Mouse (Mus musculus) central nervous system, embryonic 11.5 days (tissue): Measurements from ENCODE around the gene Vmn1r6. TPM values are rescaled to one million over a fixed set of nuclear protein-coding genes. Genes with fewer than 3 reads are reported as not detected.

Experiments used
- polyA plus RNA-seq: library from polyadenylated mRNA; depleted of rRNA; stranded (reverse); fragments of >200 nt; gene quantifications from 2 replicates; pipeline ENCODE4 v1.2.3, GENCODE M21; 2012; rRNA removed

Vmn1r6 gene
- not detected in 2 replicates for polyA plus RNA-seq

DNA sequence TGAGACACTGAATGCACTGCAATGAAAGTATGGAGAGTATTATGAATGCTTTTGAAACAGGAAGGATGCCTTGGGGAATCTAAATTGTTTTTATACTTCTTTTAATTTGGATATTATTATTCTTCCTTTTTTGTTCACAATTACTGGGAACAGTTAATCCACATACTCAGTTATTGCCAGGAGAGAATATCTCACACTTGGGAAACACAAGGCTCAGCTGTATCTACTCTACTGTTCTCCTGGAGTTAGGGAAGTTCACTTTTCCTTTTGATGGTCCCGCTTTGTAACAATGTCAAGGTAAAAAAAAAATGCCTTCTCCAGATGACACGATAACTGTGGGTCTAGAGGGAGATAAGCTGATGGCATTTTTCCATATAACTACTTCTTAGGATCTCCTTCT, at the start of gene Vmn1r6:
Gene Vmn1r6, plus strand, starts transcription at position 301 of the 400 bp plus-strand sequence.

DNA sequence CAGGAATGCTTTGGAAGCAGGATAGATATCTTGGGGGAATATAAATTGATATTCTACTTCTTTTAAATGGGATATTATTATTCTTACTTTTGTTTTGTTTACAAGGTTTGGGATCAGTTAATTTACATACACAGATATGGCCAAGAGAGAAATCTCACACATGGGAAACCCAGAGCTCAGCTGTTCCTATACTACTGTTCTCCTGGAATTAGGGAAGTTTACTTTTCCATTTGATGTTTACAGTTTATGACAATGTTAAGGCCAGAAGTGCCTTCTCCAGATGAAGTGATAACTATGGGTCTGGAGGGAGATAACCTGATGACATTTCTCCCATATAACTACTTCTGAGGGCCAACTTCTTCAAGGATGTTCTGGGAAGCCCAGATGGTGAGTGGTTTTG, 27.1 kb upstream of the Vmn1r6 start, which contains the start of gene Vmn1r5:
Gene Vmn1r5, plus strand, starts transcription at position 301 of the 400 bp plus-strand sequence.

DNA sequence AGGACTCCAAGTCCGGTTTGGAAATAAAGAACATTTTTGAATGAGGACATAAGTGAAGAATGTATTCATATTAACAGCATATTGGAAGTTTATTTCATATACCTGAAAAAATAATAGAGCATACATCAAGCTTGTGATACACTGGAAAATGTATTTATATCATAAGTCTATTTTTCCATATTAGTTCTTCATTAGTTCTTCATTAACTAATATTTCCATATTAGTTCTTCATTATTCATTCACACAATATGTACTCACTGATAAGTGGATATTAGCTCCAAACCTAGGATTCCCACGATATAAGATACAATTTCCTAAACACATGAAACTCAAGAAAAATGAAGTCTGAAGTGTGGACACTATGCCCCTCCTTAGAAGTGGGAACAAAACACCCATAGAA, 28.2 kb downstream of the Vmn1r6 start, which contains the start of gene Vmn1r7:
Gene Vmn1r7, minus strand, starts transcription at position 101 of the 400 bp plus-strand sequence.

DNA sequence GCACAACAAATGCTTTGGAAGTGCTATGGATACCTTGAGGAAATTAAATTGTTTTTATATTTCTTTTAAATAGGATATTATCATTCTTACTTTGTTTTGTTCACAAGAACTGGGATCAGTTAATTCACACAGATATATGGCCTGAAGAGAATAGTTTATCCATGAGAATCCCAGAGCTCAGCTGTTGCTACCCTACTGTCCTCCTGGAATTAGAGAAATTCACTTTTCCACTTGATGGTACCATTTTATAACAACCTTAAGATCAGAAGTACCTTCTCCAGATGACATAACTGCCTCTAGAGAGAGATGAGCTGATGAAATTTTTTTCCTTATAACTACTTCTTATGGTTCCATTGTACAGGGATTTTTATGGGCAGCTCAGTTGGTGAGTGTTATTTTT, 34.9 kb downstream of the Vmn1r6 start, which contains the start of gene Vmn1r8:
Gene Vmn1r8, plus strand, starts transcription at position 301 of the 400 bp plus-strand sequence.

Other genes starting within 250 kb of the Vmn1r6 start
- gene Kbtbd2, start 199.4 kb upstream of the Vmn1r6 start, polyA plus RNA-seq, result 27.7 and 36.0 TPM in 2 replicates
- gene Fkbp9, start 165.2 kb upstream of the Vmn1r6 start, polyA plus RNA-seq, result 61.5 and 78.9 TPM in 2 replicates
- 27.7 and 40.0 TPM in 2 replicates for gene Nt5c3, start 73.3 kb upstream of the Vmn1r6 start, polyA plus RNA-seq
- 0.36 and 0.39 TPM in 2 replicates for gene Vmn1r4, start 73.2 kb upstream of the Vmn1r6 start, polyA plus RNA-seq
- not detected in 2 replicates for gene Vmn1r5, start 27.0 kb upstream of the Vmn1r6 start, polyA plus RNA-seq
- gene Vmn1r7, start 28.1 kb downstream of the Vmn1r6 start, polyA plus RNA-seq, result not detected in 2 replicates
- gene Vmn1r8, start 35.0 kb downstream of the Vmn1r6 start, polyA plus RNA-seq, result not detected in 2 replicates
- not detected in 2 replicates for gene Vmn1r9, start 69.5 kb downstream of the Vmn1r6 start, polyA plus RNA-seq
- not detected in 2 replicates for gene Vmn1r10, start 112.2 kb downstream of the Vmn1r6 start, polyA plus RNA-seq
- gene Vmn1r11, start 136.2 kb downstream of the Vmn1r6 start, polyA plus RNA-seq, result not detected in 2 replicates
- gene Vmn1r12, start 159.7 kb downstream of the Vmn1r6 start, polyA plus RNA-seq, result not detected in 2 replicates
- gene Vmn1r13, start 206.0 kb downstream of the Vmn1r6 start, polyA plus RNA-seq, result 0.01 TPM in 1 of 2 replicates, not detected in the other
- not detected in 2 replicates for gene Vmn1r14, start 234.4 kb downstream of the Vmn1r6 start, polyA plus RNA-seq